Mouse (Mus musculus) spleen, adult 2 months (tissue): ENCODE results near the gene Prex1.
A peak's percentile ranks its signal among the peaks of the same experiment; 100 is the strongest.

Experiments
- CTCF ChIP-seq: fragments of 200-500 bp; IDR thresholded peaks from 2 replicates; pipeline ENCODE4 v1.5.1; 2011; ENCODE audit warnings: mild to moderate bottlenecking, inconsistent platforms; ENCODE audit not compliant: insufficient read depth, insufficient read length, insufficient replicate concordance; ENCODE audit errors: extremely low read depth
- POLR2A ChIP-seq: fragments of 200-500 bp; IDR thresholded peaks from 2 replicates; pipeline ENCODE4 v1.6.1; 2011; ENCODE audit warnings: low read depth, low read length, inconsistent platforms

DNA sequence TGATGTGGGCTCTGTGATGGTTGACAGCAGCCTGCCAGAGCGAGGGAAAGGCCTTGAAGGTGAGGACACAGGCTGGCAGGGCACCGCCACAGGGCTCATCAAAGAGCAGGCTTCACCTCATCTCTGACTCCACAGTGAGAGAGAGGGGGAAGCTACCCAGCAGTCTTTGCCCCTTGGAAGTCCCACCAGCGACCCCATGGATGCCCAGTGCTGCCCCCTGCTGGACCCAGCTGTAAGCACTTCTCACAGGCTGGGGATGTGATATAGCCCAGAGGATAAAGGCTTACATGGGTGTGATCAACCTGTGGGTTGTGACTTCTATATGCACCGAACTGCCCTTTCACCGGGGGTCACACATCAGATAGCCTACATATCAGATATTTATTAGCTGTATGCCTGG is 130.3 kb downstream of the Prex1 start:
- TF ChIP-seq CTCF = 0 out of 2 replicates have a peak, but pooled peaks have one; percentile 10
- TF ChIP-seq POLR2A = no peak
